Mouse (Mus musculus) cerebellum, postnatal 4 days (tissue): ENCODE measurements at regions not wholly inside any gene's neighbourhood (a gene's known extent, or its start where the extent isn't known, plus 50 kb on each side); places are given as distances from the start of the nearest gene placed in this dataset.

ENCODE experiments used
- DNase-seq, 2 experiments: peaks; one replicate each; pipeline ENCODE4 v3.0.0; 2022; ENCODE audit warnings: low spot score in 2 of 2, mixed read lengths in 1 of 2

- peak in 1 of 2 experiments; percentile 2 for DNase-seq
These were observed 307.2 kb downstream of the Crisp4 start for GRCm38 (mm10) chr1:17838408-17839022.

- DNase-seq = no peak
These were observed 319.8 kb downstream of the Crisp4 start for GRCm38 (mm10) chr1:17825860-17826259.
